Mouse (Mus musculus): ENCODE data around the gene Msh3. TPM values are rescaled to one million over a fixed set of nuclear protein-coding genes. Genes with fewer than 3 reads are reported as not detected.

The Msh3 gene
- total and polyA plus RNA-seq, 2 experiments from 2014 or later = 18.6 to 19.7 TPM

DNA sequence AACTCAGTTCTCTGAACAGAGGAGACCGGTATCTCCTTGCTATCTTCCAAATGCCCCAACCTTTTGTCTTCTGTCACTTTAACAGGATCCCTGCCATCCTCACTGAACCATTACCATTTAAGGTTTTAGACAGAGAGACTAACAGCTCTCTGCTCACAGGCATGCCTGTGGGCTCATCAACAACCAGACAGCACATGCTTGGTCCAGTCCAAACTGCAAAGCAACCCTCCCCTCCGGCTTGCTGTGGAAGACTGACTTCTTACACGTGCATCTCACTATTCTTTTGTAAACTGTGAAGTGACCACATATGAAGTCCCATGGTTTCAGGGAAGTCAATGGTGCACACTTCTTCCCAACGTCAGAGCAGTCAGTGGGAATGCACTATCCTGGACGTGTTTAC is 93.5 kb downstream of the Msh3 start:
- WGBS = 90% methylated on average over 5 of the region's 5 CpGs
- DNase-seq (ENCODE audit: low spot score) = no peak
- H3K9ac ChIP-seq (replicated peaks; ENCODE audit: low read length, poor library complexity, severe bottlenecking) = no peak overlapping the region
- H3K4me3 ChIP-seq (ENCODE audit: low read depth, low read length) = no peak overlapping the region
- no peak overlapping the region for H3K4me2 ChIP-seq (ENCODE audit: low read depth, low read length, poor library complexity, severe bottlenecking)
- no peak overlapping the region for H3K27ac ChIP-seq (ENCODE audit: low read depth, low read length)
- no peak for TF ChIP-seq CTCF (IDR thresholded peaks at IDR 0.05)
- H3K4me1 ChIP-seq (ENCODE audit: insufficient read depth, low read length) = no peaks in the 10 kb centered on the region
- no peaks in the 10 kb centered on the region for H3K9me3 ChIP-seq (ENCODE audit: low read length)
- no peak for ATAC-seq (ENCODE audit: low FRiP score)
- peaks cover 4% of the 10 kb centered on the region; the same call in 1 of the 2 replicates for H3K36me3 ChIP-seq (ENCODE audit: insufficient read depth, low read length)
- H3K27me3 ChIP-seq (ENCODE audit: insufficient read depth, low read length) = no peaks in the 10 kb centered on the region

DNA sequence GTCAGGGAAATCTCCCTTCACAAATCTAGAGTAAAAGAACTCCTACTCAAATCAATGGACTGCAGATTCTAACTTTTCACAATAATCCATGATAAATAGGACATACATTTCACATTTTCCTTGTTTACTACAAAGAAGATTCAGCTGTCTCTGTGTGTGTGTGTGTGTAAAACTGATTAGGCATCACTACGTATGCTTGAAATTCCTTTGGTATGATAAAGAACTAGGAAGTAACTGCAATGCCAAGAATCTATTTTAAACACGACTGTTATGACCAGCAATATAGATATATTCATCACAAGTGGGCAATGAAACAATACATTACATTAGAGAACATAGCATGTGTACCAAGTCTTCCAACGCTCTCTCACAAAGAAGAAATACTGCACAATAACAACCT is 99.3 kb downstream of the Msh3 start:
- Histone ChIP-seq H3K4me3 (ENCODE audit: low read depth, low read length) (no peak overlapping the region), H3K9me3 (ENCODE audit: low read length) (no peaks in the 10 kb centered on the region), H3K9ac (replicated peaks; ENCODE audit: low read length, poor library complexity, severe bottlenecking) (no peak overlapping the region), H3K27ac (ENCODE audit: low read depth, low read length) (no peak overlapping the region), H3K36me3 (ENCODE audit: insufficient read depth, low read length) (peaks cover 4% of the 10 kb centered on the region; the same call in 1 of the 2 replicates), H3K4me1 (ENCODE audit: insufficient read depth, low read length) (no peaks in the 10 kb centered on the region), H3K27me3 (ENCODE audit: insufficient read depth, low read length) (no peaks in the 10 kb centered on the region), H3K4me2 (ENCODE audit: low read depth, low read length, poor library complexity, severe bottlenecking) (no peak overlapping the region)
- DNase-seq (ENCODE audit: low spot score) (no peak), ATAC-seq (ENCODE audit: low FRiP score) (no peak)
- 92% methylated on average over 3 of the region's 3 CpGs for WGBS
- no peak for TF ChIP-seq CTCF (IDR thresholded peaks at IDR 0.05)

DNA sequence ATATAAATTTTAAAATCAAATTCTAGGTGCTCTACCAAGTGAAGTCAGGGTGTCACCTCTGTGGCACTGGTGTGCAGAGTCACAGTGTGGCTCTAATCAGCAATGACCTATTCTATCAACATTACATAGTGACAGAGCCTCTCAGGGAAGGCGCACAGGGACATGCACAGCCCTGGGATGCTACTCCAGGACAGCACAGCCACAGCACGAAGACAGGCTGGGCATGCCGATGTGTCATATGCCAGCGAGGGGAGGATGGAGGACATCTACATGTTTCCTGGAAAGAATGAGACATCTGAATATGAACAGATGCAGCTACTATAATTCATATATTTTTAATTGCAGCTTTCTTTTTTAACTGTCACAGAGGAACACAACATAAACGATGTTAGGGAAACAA is 101.0 kb downstream of the Msh3 start:
- Histone ChIP-seq H3K27me3 (ENCODE audit: insufficient read depth, low read length) (no peaks in the 10 kb centered on the region), H3K9me3 (ENCODE audit: low read length) (no peaks in the 10 kb centered on the region), H3K4me3 (ENCODE audit: low read depth, low read length) (no peak overlapping the region), H3K9ac (replicated peaks; ENCODE audit: low read length, poor library complexity, severe bottlenecking) (no peak overlapping the region), H3K4me2 (ENCODE audit: low read depth, low read length, poor library complexity, severe bottlenecking) (no peak overlapping the region), H3K36me3 (ENCODE audit: insufficient read depth, low read length) (no peaks in the 10 kb centered on the region; the same call in 1 of the 2 replicates), H3K27ac (ENCODE audit: low read depth, low read length) (no peak overlapping the region), H3K4me1 (ENCODE audit: insufficient read depth, low read length) (no peaks in the 10 kb centered on the region)
- WGBS = 92% methylated on average over 5 of the region's 5 CpGs
- TF ChIP-seq CTCF (IDR thresholded peaks at IDR 0.05) = no peak
- ATAC-seq (ENCODE audit: low FRiP score) (no peak), DNase-seq (ENCODE audit: low spot score) (no peak)

DNA sequence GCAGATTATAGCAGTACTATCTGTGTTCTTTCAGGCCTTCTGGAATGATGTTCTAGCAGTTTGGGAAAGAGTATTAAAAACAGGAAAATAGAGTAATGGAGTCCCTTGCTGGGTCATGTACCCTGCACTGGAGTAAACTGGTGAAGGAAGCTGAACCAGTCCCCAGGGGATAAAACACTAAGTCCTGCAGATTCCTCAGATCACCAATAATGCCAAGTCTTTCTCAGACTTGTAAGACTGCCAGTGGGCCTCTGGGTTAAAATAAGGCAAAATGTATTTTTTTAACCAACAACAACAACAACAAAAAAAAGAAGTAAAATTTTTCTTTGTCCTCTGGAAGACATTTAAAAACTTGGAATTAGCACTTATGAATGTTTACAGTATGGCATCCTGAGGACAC is 102.5 kb downstream of the Msh3 start:
- H3K4me1 ChIP-seq (ENCODE audit: insufficient read depth, low read length) = no peaks in the 10 kb centered on the region
- ATAC-seq (ENCODE audit: low FRiP score) (no peak), DNase-seq (ENCODE audit: low spot score) (no peak)
- H3K9ac ChIP-seq (replicated peaks; ENCODE audit: low read length, poor library complexity, severe bottlenecking) = no peak overlapping the region
- TF ChIP-seq CTCF (IDR thresholded peaks at IDR 0.05) = no peak
- H3K36me3 ChIP-seq (ENCODE audit: insufficient read depth, low read length) = no peaks in the 10 kb centered on the region; the same call in 1 of the 2 replicates
- H3K4me2 ChIP-seq (ENCODE audit: low read depth, low read length, poor library complexity, severe bottlenecking) = no peak overlapping the region
- H3K27ac ChIP-seq (ENCODE audit: low read depth, low read length) = no peak overlapping the region
- no peaks in the 10 kb centered on the region for H3K27me3 ChIP-seq (ENCODE audit: insufficient read depth, low read length)
- H3K4me3 ChIP-seq (ENCODE audit: low read depth, low read length) = no peak overlapping the region
- H3K9me3 ChIP-seq (ENCODE audit: low read length) = no peaks in the 10 kb centered on the region

DNA sequence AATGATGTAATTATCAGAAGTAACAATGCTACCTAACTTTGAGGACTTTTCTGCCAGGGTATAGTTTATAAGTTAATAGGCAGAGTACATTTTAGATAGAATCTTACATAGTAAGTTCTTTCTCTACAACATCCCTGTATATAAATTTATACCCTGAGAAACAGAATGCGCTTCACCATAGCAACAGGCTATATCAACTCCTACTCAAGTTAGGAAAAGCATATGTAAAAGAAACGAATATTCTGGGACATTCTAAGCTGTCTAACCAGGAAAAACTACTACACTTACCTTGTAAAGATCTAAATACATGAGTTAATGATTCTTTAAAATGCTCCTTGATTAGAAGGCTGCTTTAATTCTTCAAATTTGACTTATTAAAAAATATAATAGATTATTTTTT is 107.2 kb downstream of the Msh3 start:
- 94% methylated on average over 2 of the region's 2 CpGs for WGBS

DNA sequence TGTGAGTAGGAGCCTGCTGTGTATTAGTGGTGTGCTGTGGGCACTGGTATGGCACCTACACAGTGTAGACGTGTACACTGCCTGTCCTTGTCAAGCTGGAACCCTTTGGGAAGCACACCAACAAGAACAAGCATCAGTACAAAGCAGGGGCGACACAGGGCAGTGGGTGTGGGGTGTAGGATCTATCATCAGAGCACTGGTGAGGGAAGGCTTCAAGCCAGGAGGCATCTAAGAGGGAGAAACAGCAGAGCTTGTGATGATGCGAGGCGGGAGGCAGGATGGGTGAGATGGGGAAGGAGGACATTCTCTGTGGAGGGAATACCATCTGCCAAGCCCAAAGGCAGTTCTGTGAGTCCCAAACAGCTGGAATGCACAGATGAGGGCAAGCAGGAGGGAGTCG is 107.8 kb downstream of the Msh3 start:
- Histone ChIP-seq H3K36me3 (ENCODE audit: insufficient read depth, low read length) (0 out of 2 replicates have a peak, but pooled peaks cover 3% of the 10 kb centered on the region), H3K27me3 (ENCODE audit: insufficient read depth, low read length) (no peaks in the 10 kb centered on the region), H3K4me1 (ENCODE audit: insufficient read depth, low read length) (no peaks in the 10 kb centered on the region), H3K4me3 (ENCODE audit: low read depth, low read length) (no peak overlapping the region), H3K27ac (ENCODE audit: low read depth, low read length) (no peak overlapping the region), H3K9me3 (ENCODE audit: low read length) (no peaks in the 10 kb centered on the region), H3K9ac (replicated peaks; ENCODE audit: low read length, poor library complexity, severe bottlenecking) (no peak overlapping the region), H3K4me2 (ENCODE audit: low read depth, low read length, poor library complexity, severe bottlenecking) (no peak overlapping the region)
- TF ChIP-seq CTCF (IDR thresholded peaks at IDR 0.05) = no peak
- no peak for ATAC-seq (ENCODE audit: low FRiP score)
- DNase-seq (ENCODE audit: low spot score) = no peak
- WGBS = 93% methylated on average over 5 of the region's 5 CpGs

More for the DNA sequence above, 107.2 kb downstream of the Msh3 start:
- no peaks in the 10 kb centered on the region for H3K4me1 ChIP-seq (ENCODE audit: insufficient read depth, low read length)
- no peak overlapping the region for H3K27ac ChIP-seq (ENCODE audit: low read depth, low read length)
- no peak for TF ChIP-seq CTCF (IDR thresholded peaks at IDR 0.05)
- no peak overlapping the region for H3K9ac ChIP-seq (replicated peaks; ENCODE audit: low read length, poor library complexity, severe bottlenecking)
- H3K9me3 ChIP-seq (ENCODE audit: low read length) = no peaks in the 10 kb centered on the region
- H3K4me2 ChIP-seq (ENCODE audit: low read depth, low read length, poor library complexity, severe bottlenecking) = no peak overlapping the region
- no peaks in the 10 kb centered on the region for H3K27me3 ChIP-seq (ENCODE audit: insufficient read depth, low read length)
- DNase-seq (ENCODE audit: low spot score) = no peak
- H3K4me3 ChIP-seq (ENCODE audit: low read depth, low read length) = no peak overlapping the region
- ATAC-seq (ENCODE audit: low FRiP score) = no peak
- no peaks in the 10 kb centered on the region for H3K36me3 ChIP-seq (ENCODE audit: insufficient read depth, low read length)
